In genomic region chr7:126926299-126926698, GRCm38 (mm10) we compare ENCODE assay signal across 32 mouse cellular contexts. TPM values are rescaled to one million over a fixed set of nuclear protein-coding genes. Genes with fewer than 3 reads are reported as not detected.
A peak's percentile ranks its signal among the peaks of the same experiment; 100 is the strongest.
DNase-seq lines count a peak whose midpoint lies in the region; ATAC-seq lines count a peak whose summit lies in the region.
"Had no signal": no experiment of that assay in that cellular context is flagged by ENCODE, and none has a peak within 500 bp of the region (broad histone marks: within the 10 kb centered on the region; RNA-seq: fewer than 3 reads in every experiment).

No protein-coding gene starts in this region.

- 0 out of 2 replicates have a peak overlapping the region, but pooled peaks have one; percentile 23 for H3K27ac ChIP-seq in embryonic facial prominence, embryonic 13.5 days
- no peak overlapping the region for H3K27ac ChIP-seq in embryonic facial prominence, embryonic 10.5 days (replicated peaks)
- 0 out of 2 replicates have a peak overlapping the region, but pooled peaks have one; percentile 39 for H3K27ac ChIP-seq in liver, embryonic 15.5 days (replicated peaks)
- no peak overlapping the region for H3K27ac ChIP-seq in intestine, embryonic 16.5 days (ENCODE audit: low read length)
- H3K27ac ChIP-seq: forebrain, embryonic 15.5 days; heart, adult 2 months; heart, embryonic 13.5 days; hindbrain, embryonic 15.5 days; left cerebral cortex, adult 2 months; limb, embryonic 10.5 days; midbrain, embryonic 13.5 days; stomach, postnatal 0 days had no signal

- H3K4me3 ChIP-seq in embryonic facial prominence, embryonic 13.5 days, result no peak overlapping the region
- no peak overlapping the region for H3K4me3 ChIP-seq in embryonic facial prominence, embryonic 10.5 days
- no peak overlapping the region for H3K4me3 ChIP-seq in liver, embryonic 15.5 days (replicated peaks)
- no peak overlapping the region for H3K4me3 ChIP-seq in intestine, embryonic 16.5 days (ENCODE audit: low read length)
- H3K4me3 ChIP-seq: forebrain, embryonic 15.5 days; heart, adult 2 months; heart, embryonic 13.5 days; hindbrain, embryonic 15.5 days; left cerebral cortex, adult 2 months; limb, embryonic 10.5 days; midbrain, embryonic 13.5 days had no signal

- H3K4me2 ChIP-seq in embryonic facial prominence, embryonic 13.5 days, result no peak overlapping the region
- 0 out of 2 replicates have a peak overlapping the region, but pooled peaks have one; percentile 3 for H3K4me2 ChIP-seq in liver, embryonic 15.5 days
- no peak overlapping the region for H3K4me2 ChIP-seq in intestine, embryonic 16.5 days (ENCODE audit: low read depth, low read length)
- H3K4me2 ChIP-seq: forebrain, embryonic 15.5 days; heart, embryonic 13.5 days; hindbrain, embryonic 15.5 days; midbrain, embryonic 13.5 days had no signal

- intact Hi-C loops in heart, postnatal 14 days (cut with DNase I), result loop anchor here (10.0 kb wide), 1 partner anchor 259 kb away; no protein-coding TSS in a partner anchor

- peaks cover 14% of the 10 kb centered on the region for H3K4me1 ChIP-seq in embryonic facial prominence, embryonic 13.5 days
- H3K4me1 ChIP-seq in embryonic facial prominence, embryonic 10.5 days, result peaks cover 25% of the 10 kb centered on the region
- H3K4me1 ChIP-seq in liver, embryonic 15.5 days (replicated peaks), result peaks cover 57% of the 10 kb centered on the region
- H3K4me1 ChIP-seq in intestine, embryonic 16.5 days (ENCODE audit: control insufficient read depth, insufficient read depth, low read length), result peaks cover 13% of the 10 kb centered on the region; the same call in 1 of the 2 replicates

- WGBS in embryonic facial prominence, embryonic 13.5 days, result 28% methylated on average over 3 of the region's 3 CpGs
- 52% methylated on average over 3 of the region's 3 CpGs for WGBS in embryonic facial prominence, embryonic 10.5 days
- 12% methylated on average over 3 of the region's 3 CpGs for WGBS in liver, embryonic 15.5 days (ENCODE audit: insufficient replicate concordance)
- 19% methylated on average over 3 of the region's 3 CpGs for WGBS in intestine, embryonic 16.5 days

- no peaks in the 10 kb centered on the region for H3K9me3 ChIP-seq in embryonic facial prominence, embryonic 13.5 days
- no peaks in the 10 kb centered on the region for H3K9me3 ChIP-seq in embryonic facial prominence, embryonic 10.5 days
- no peaks in the 10 kb centered on the region for H3K9me3 ChIP-seq in liver, embryonic 15.5 days (replicated peaks)
- no peaks in the 10 kb centered on the region for H3K9me3 ChIP-seq in intestine, embryonic 16.5 days (ENCODE audit: control insufficient read depth, low read length)
- H3K9me3 ChIP-seq: forebrain, embryonic 15.5 days; heart, embryonic 13.5 days; hindbrain, embryonic 15.5 days; limb, embryonic 10.5 days; midbrain, embryonic 13.5 days had no signal

- H3K36me3 ChIP-seq in embryonic facial prominence, embryonic 13.5 days, result peaks cover 9% of the 10 kb centered on the region; the same call in 1 of the 2 replicates
- H3K36me3 ChIP-seq in embryonic facial prominence, embryonic 10.5 days (replicated peaks), result peaks cover 13% of the 10 kb centered on the region
- H3K36me3 ChIP-seq in liver, embryonic 15.5 days (replicated peaks), result peaks cover 6% of the 10 kb centered on the region; the same call in 1 of the 2 replicates
- H3K36me3 ChIP-seq in intestine, embryonic 16.5 days (ENCODE audit: control insufficient read depth, insufficient read depth, low read length), result no peaks in the 10 kb centered on the region
- H3K36me3 ChIP-seq: hindbrain, embryonic 15.5 days had no signal

- DNase-seq in embryonic facial prominence, embryonic 10.5 days (ENCODE audit: low spot score), result no peak
- DNase-seq in 416B (ENCODE audit: low read depth), result peak; percentile 73
- no peak for DNase-seq in heart, postnatal 14 days
- DNase-seq in cerebellum, adult 11 months, result no peak
- DNase-seq: adrenal gland, adult 8-10 months; cerebellum, adult 2 months; cerebellum, postnatal 25 days; gastrocnemius, postnatal 25 days; heart, adult 2 months; heart, postnatal 36 days; kidney, postnatal 4 days; layer of hippocampus, adult 9-11 months; lung, postnatal 10 days; right cerebral cortex, postnatal 14 days; thymus, adult 2 months had no signal

- H3K9ac ChIP-seq in embryonic facial prominence, embryonic 13.5 days, result peak overlapping the region; percentile 32; the same call in 1 of the 2 replicates
- H3K9ac ChIP-seq in liver, embryonic 15.5 days, result no peak overlapping the region
- H3K9ac ChIP-seq in intestine, embryonic 16.5 days (ENCODE audit: low read depth, low read length), result no peak overlapping the region
- H3K9ac ChIP-seq: forebrain, embryonic 15.5 days; heart, embryonic 13.5 days; hindbrain, embryonic 15.5 days; midbrain, embryonic 13.5 days had no signal

- ATAC-seq in embryonic facial prominence, embryonic 13.5 days (ENCODE audit: insufficient number of reproducible peaks, insufficient read depth, low FRiP score, low TSS enrichment, low read depth), result no peak
- peak; percentile 24; the same call in 1 of the 2 replicates for ATAC-seq in common myeloid progenitor, adult 5-6 weeks (replicated peaks; ENCODE audit: low read depth, poor library complexity, severe bottlenecking)
- ATAC-seq in liver, embryonic 15.5 days (ENCODE audit: insufficient read depth), result no peak
- ATAC-seq in intestine, embryonic 16.5 days, result no peak
- ATAC-seq: activated CD4-positive, CD25-positive, alpha-beta regulatory T cell, adult 4 months; CD4-positive, CD25-positive, alpha-beta regulatory T cell, adult 4 months; forebrain, embryonic 15.5 days; intestine, postnatal 0 days; midbrain, embryonic 13.5 days had no signal

- H3K27me3 ChIP-seq in embryonic facial prominence, embryonic 13.5 days, result no peaks in the 10 kb centered on the region
- no peaks in the 10 kb centered on the region for H3K27me3 ChIP-seq in embryonic facial prominence, embryonic 10.5 days (replicated peaks; ENCODE audit: low read depth, poor library complexity, severe bottlenecking)
- no peaks in the 10 kb centered on the region for H3K27me3 ChIP-seq in liver, embryonic 15.5 days
- no peaks in the 10 kb centered on the region for H3K27me3 ChIP-seq in intestine, embryonic 16.5 days (replicated peaks; ENCODE audit: control insufficient read depth, insufficient read depth, low read length)
- H3K27me3 ChIP-seq: forebrain, embryonic 15.5 days; heart, embryonic 13.5 days; hindbrain, embryonic 15.5 days; midbrain, embryonic 13.5 days had no signal

RNA-seq across cellular contexts. Expression of gene Kctd13, which starts 2.4 kb away (rescaled TPM):
- polyA plus RNA-seq in embryonic facial prominence, embryonic 13.5 days (2015; fragmentation: Nextera tagmentation; extraction: Ambion mirVana), result 17.8 and 19.8 TPM in 2 replicates
- 20.2 and 21.3 TPM in 2 replicates for polyA plus RNA-seq in embryonic facial prominence, embryonic 10.5 days (2016; fragmentation: Nextera tagmentation; extraction: Ambion mirVana)
- total RNA-seq in common myeloid progenitor, adult 5-6 weeks (2017), result 9.6 and 13.2 TPM in 2 replicates
- 4.1 and 5.0 TPM in 2 replicates for polyA plus RNA-seq in liver, embryonic 15.5 days (2015; fragmentation: Nextera tagmentation; extraction: Ambion mirVana)
- polyA plus RNA-seq in intestine, embryonic 16.5 days (2015; fragmentation: Nextera tagmentation; extraction: Ambion mirVana), result 10.9 and 11.2 TPM in 2 replicates
- total RNA-seq in heart, postnatal 14 days (2021), result 1 to 10 TPM; 6.9 to 7.6 TPM

RNA-seq across cellular contexts. Expression of gene Tmem219, which starts 3.6 kb away (rescaled TPM):
- polyA plus RNA-seq in embryonic facial prominence, embryonic 13.5 days (2015; fragmentation: Nextera tagmentation; extraction: Ambion mirVana), result 28.3 and 28.6 TPM in 2 replicates
- 16.7 and 21.3 TPM in 2 replicates for polyA plus RNA-seq in embryonic facial prominence, embryonic 10.5 days (2016; fragmentation: Nextera tagmentation; extraction: Ambion mirVana)
- total RNA-seq in common myeloid progenitor, adult 5-6 weeks (2017), result 21.1 and 31.9 TPM in 2 replicates
- polyA plus RNA-seq in liver, embryonic 15.5 days (2015; fragmentation: Nextera tagmentation; extraction: Ambion mirVana), result 17.0 and 19.3 TPM in 2 replicates
- polyA plus RNA-seq in intestine, embryonic 16.5 days (2015; fragmentation: Nextera tagmentation; extraction: Ambion mirVana), result 34.1 and 35.4 TPM in 2 replicates
- 10 to 100 TPM; 10.9 to 13.0 TPM for total RNA-seq in heart, postnatal 14 days (2021)

RNA-seq across cellular contexts. Expression of gene Asphd1, which starts 23.1 kb away (rescaled TPM):
- polyA plus RNA-seq in embryonic facial prominence, embryonic 13.5 days (2015; fragmentation: Nextera tagmentation; extraction: Ambion mirVana), result 0.13 and 0.25 TPM in 2 replicates
- 0.14 and 0.15 TPM in 2 replicates for polyA plus RNA-seq in embryonic facial prominence, embryonic 10.5 days (2016; fragmentation: Nextera tagmentation; extraction: Ambion mirVana)
- total RNA-seq in common myeloid progenitor, adult 5-6 weeks (2017), result not detected in 2 replicates
- polyA plus RNA-seq in liver, embryonic 15.5 days (2015; fragmentation: Nextera tagmentation; extraction: Ambion mirVana), result not detected in 2 replicates
- polyA plus RNA-seq in intestine, embryonic 16.5 days (2015; fragmentation: Nextera tagmentation; extraction: Ambion mirVana), result 0.31 and 0.56 TPM in 2 replicates
- total RNA-seq in heart, postnatal 14 days (2021), result under 1 TPM in 1 of 2 experiments, not detected in 1; 0.60 TPM
- total RNA-seq: gastrocnemius, postnatal 25 days; heart, adult 2 months; heart, postnatal 36 days; liver, adult 2 months; megakaryocyte, adult 5-6 weeks; monocyte, adult 5-6 weeks had no signal
- polyA plus RNA-seq: limb, embryonic 10.5 days; liver, adult 2 months had no signal

RNA-seq across cellular contexts. Expression of gene Sez6l2, which starts 24.1 kb away (rescaled TPM):
- polyA plus RNA-seq in embryonic facial prominence, embryonic 13.5 days (2015; fragmentation: Nextera tagmentation; extraction: Ambion mirVana), result 0.76 and 0.77 TPM in 2 replicates
- 0.77 and 1.2 TPM in 2 replicates for polyA plus RNA-seq in embryonic facial prominence, embryonic 10.5 days (2016; fragmentation: Nextera tagmentation; extraction: Ambion mirVana)
- 0.14 and 1.9 TPM in 2 replicates for total RNA-seq in common myeloid progenitor, adult 5-6 weeks (2017)
- 0.07 and 0.12 TPM in 2 replicates for polyA plus RNA-seq in liver, embryonic 15.5 days (2015; fragmentation: Nextera tagmentation; extraction: Ambion mirVana)
- 1.5 and 1.7 TPM in 2 replicates for polyA plus RNA-seq in intestine, embryonic 16.5 days (2015; fragmentation: Nextera tagmentation; extraction: Ambion mirVana)
- 10 to 100 TPM; 14.2 to 17.2 TPM for total RNA-seq in heart, postnatal 14 days (2021)

RNA-seq across cellular contexts. Expression of gene Taok2, which starts 41.8 kb away (rescaled TPM):
- 53.4 and 53.6 TPM in 2 replicates for polyA plus RNA-seq in embryonic facial prominence, embryonic 13.5 days (2015; fragmentation: Nextera tagmentation; extraction: Ambion mirVana)
- 55.3 and 56.9 TPM in 2 replicates for polyA plus RNA-seq in embryonic facial prominence, embryonic 10.5 days (2016; fragmentation: Nextera tagmentation; extraction: Ambion mirVana)
- 32.2 and 42.2 TPM in 2 replicates for total RNA-seq in common myeloid progenitor, adult 5-6 weeks (2017)
- 11.3 and 12.9 TPM in 2 replicates for polyA plus RNA-seq in liver, embryonic 15.5 days (2015; fragmentation: Nextera tagmentation; extraction: Ambion mirVana)
- 27.6 and 28.6 TPM in 2 replicates for polyA plus RNA-seq in intestine, embryonic 16.5 days (2015; fragmentation: Nextera tagmentation; extraction: Ambion mirVana)
- 10 to 100 TPM; 61.4 to 61.7 TPM for total RNA-seq in heart, postnatal 14 days (2021)

Comparison
In these comparisons a context has a peak if more than half of its experiments do, and no peak if none do; other contexts are left out.
1. H3K27ac ChIP-seq: peak in embryonic facial prominence, embryonic 13.5 days (single experiment) and liver, embryonic 15.5 days (single experiment); none in embryonic facial prominence, embryonic 10.5 days (single experiment) and intestine, embryonic 16.5 days (single experiment).